8 mouse cellular contexts compared by ENCODE assay signal in the genomic region with DNA sequence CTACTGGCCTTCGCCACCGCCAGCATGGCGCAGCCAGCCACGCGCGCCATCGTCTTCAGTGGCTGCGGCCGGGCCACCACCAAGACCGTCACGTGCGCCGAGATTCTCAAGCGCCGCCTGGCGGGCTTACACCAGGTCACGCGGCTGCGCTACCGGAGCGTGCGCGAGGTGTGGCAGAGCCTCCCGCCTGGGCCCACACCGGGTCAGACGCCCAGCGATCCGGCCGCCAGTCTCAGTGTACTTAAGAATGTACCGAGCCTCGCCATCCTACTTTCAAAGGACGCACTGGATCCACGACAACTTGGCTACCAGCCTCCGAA. TPM values are rescaled to one million over a fixed set of nuclear protein-coding genes. Genes with fewer than 3 reads are reported as not detected.
DNase-seq lines count a peak whose midpoint lies in the region; ATAC-seq lines count a peak whose summit lies in the region.

No protein-coding gene starts in this region.

- 0 out of 2 replicates have a peak, but pooled peaks have one; percentile 40 for ATAC-seq in erythroid progenitor cell, adult 5-6 weeks (replicated peaks; ENCODE audit: low FRiP score, poor library complexity, severe bottlenecking)

- DNase-seq in B cell, adult 2 months, result peak; percentile 73 to 74
- DNase-seq in adrenal gland, postnatal 14 days, result peak; percentile 78
- DNase-seq in heart, postnatal 4 days, result peak; percentile 76
- peak; percentile 22 to 27 for DNase-seq in layer of hippocampus, postnatal 25 days (ENCODE audit: extremely low spot score in 1 of 2, low spot score in 1 of 2)
- peak; percentile 58 for DNase-seq in lung, postnatal 36 days
- peak; percentile 79 for DNase-seq in retina, postnatal 1 day
- peak; percentile 81 for DNase-seq in thymus, postnatal 4 days

RNA-seq across cellular contexts. Expression of gene Rpp25, which starts 0.5 kb away (rescaled TPM):
- total RNA-seq in adrenal gland, postnatal 14 days (2021), result 2.2 and 2.7 TPM in 2 replicates
- not detected in 2 replicates for total RNA-seq in erythroid progenitor cell, adult 5-6 weeks (2015; ENCODE audit: low replicate concordance)
- total RNA-seq in erythroid progenitor cell, adult 5-6 weeks (2017; ENCODE audit: low replicate concordance), result not detected in 2 replicates
- total RNA-seq in heart, postnatal 4 days (2021), result 1 to 10 TPM; 7.8 to 9.4 TPM
- 10 to 100 TPM; 10.9 to 13.2 TPM for total RNA-seq in layer of hippocampus, postnatal 25 days (2021)

RNA-seq across cellular contexts. Expression of gene Cox5a, which starts 16.7 kb away (rescaled TPM):
- 1,056 and 1,152 TPM in 2 replicates for total RNA-seq in adrenal gland, postnatal 14 days (2021)
- 138 and 226 TPM in 2 replicates for total RNA-seq in erythroid progenitor cell, adult 5-6 weeks (2015; ENCODE audit: low replicate concordance)
- 34.4 and 38.2 TPM in 2 replicates for total RNA-seq in erythroid progenitor cell, adult 5-6 weeks (2017; ENCODE audit: low replicate concordance)
- total RNA-seq in heart, postnatal 4 days (2021), result 1,000 to 10,000 TPM; 1,831 to 1,865 TPM
- total RNA-seq in layer of hippocampus, postnatal 25 days (2021), result 100 to 1,000 TPM; 389 to 459 TPM

RNA-seq across cellular contexts. Expression of gene Fam219b, which starts 33.0 kb away (rescaled TPM):
- total RNA-seq in adrenal gland, postnatal 14 days (2021), result 17.5 and 19.1 TPM in 2 replicates
- 2.9 and 5.0 TPM in 2 replicates for total RNA-seq in erythroid progenitor cell, adult 5-6 weeks (2015; ENCODE audit: low replicate concordance)
- 3.5 and 5.9 TPM in 2 replicates for total RNA-seq in erythroid progenitor cell, adult 5-6 weeks (2017; ENCODE audit: low replicate concordance)
- total RNA-seq in heart, postnatal 4 days (2021), result 1 to 10 TPM; 7.9 to 8.8 TPM
- total RNA-seq in layer of hippocampus, postnatal 25 days (2021), result 10 to 100 TPM; 21.5 to 22.5 TPM

RNA-seq across cellular contexts. Expression of gene Scamp5, which starts 36.5 kb away (rescaled TPM):
- 11.0 and 13.1 TPM in 2 replicates for total RNA-seq in adrenal gland, postnatal 14 days (2021)
- 0.84 TPM in 1 of 2 replicates, not detected in the other for total RNA-seq in erythroid progenitor cell, adult 5-6 weeks (2015; ENCODE audit: low replicate concordance)
- 1.2 TPM in 2 replicates for total RNA-seq in erythroid progenitor cell, adult 5-6 weeks (2017; ENCODE audit: low replicate concordance)
- total RNA-seq in heart, postnatal 4 days (2021), result 10 to 100 TPM; 11.6 to 11.7 TPM
- total RNA-seq in layer of hippocampus, postnatal 25 days (2021), result 100 to 1,000 TPM; 420 to 434 TPM

RNA-seq across cellular contexts. Expression of gene Mpi, which starts 48.2 kb away (rescaled TPM):
- total RNA-seq in adrenal gland, postnatal 14 days (2021), result 35.8 and 38.6 TPM in 2 replicates
- total RNA-seq in erythroid progenitor cell, adult 5-6 weeks (2015; ENCODE audit: low replicate concordance), result 1.7 and 4.0 TPM in 2 replicates
- 0.26 and 1.4 TPM in 2 replicates for total RNA-seq in erythroid progenitor cell, adult 5-6 weeks (2017; ENCODE audit: low replicate concordance)
- 100 to 1,000 TPM; 122 to 125 TPM for total RNA-seq in heart, postnatal 4 days (2021)
- total RNA-seq in layer of hippocampus, postnatal 25 days (2021), result 10 to 100 TPM; 69.5 to 76.0 TPM

Comparison
In these comparisons a context has a peak if more than half of its experiments do, and no peak if none do; other contexts are left out.
1. Peak in every context shown above with its lines: DNase-seq and ATAC-seq.
2. DNase-seq: peak in every context shown above with its lines; median percentile 81 in thymus, postnatal 4 days; 79 in retina, postnatal 1 day; 78 in adrenal gland, postnatal 14 days; 76 in heart, postnatal 4 days; 74 in B cell, adult 2 months; 58 in lung, postnatal 36 days; 24 in layer of hippocampus, postnatal 25 days.